Mouse (Mus musculus) heart, postnatal 0 days (tissue): ENCODE measurements at regions not wholly inside any gene's neighbourhood (a gene's known extent, or its start where the extent isn't known, plus 50 kb on each side); places are given as distances from the start of the nearest gene placed in this dataset.

Experiments used
- CTCF ChIP-seq: IDR thresholded peaks from 2 replicates; pipeline ENCODE4 v1.5.1; 2016; ENCODE audit warnings: antibody characterized with exemption, control low read depth, low read depth
- EP300 ChIP-seq: IDR thresholded peaks from 2 replicates; pipeline ENCODE4 v1.6.1; 2016; ENCODE audit warnings: antibody characterized with exemption, low read depth

- TF ChIP-seq CTCF (no peak), EP300 (no peak)
These were observed 248.8 kb downstream of the Enc1 start for GRCm38 (mm10) chr13:97489721-97490120.
